ENCODE assay signal across 15 mouse cellular contexts in genomic region chr14:54221641-54222040, GRCm38 (mm10).
"Had no signal": no experiment of that assay in that cellular context is flagged by ENCODE, and none has a peak within 500 bp of the region (broad histone marks: within the 10 kb centered on the region; RNA-seq: fewer than 3 reads in every experiment).

No protein-coding gene starts in this region.

- DNase-seq: kidney, adult 18-20 months; kidney, postnatal 10 days; kidney, postnatal 4 days; left cerebral cortex, postnatal 4 days; lung, embryonic 14.5 days; lung, postnatal 14 days; right cerebral cortex, postnatal 4 days had no signal

- ATAC-seq: midbrain, embryonic 15.5 days had no signal

- H3K4me2 ChIP-seq: limb, embryonic 13.5 days; lung, embryonic 14.5 days; midbrain, embryonic 11.5 days; midbrain, embryonic 15.5 days; neural tube, embryonic 12.5 days had no signal

- H3K9ac ChIP-seq: limb, embryonic 13.5 days; lung, embryonic 14.5 days; midbrain, embryonic 15.5 days; neural tube, embryonic 12.5 days had no signal

- H3K27ac ChIP-seq: layer of hippocampus, adult 2 months; limb, embryonic 13.5 days; macrophage; midbrain, embryonic 15.5 days; neural tube, embryonic 12.5 days; stomach, postnatal 0 days had no signal

- H3K9me3 ChIP-seq: limb, embryonic 13.5 days; megakaryocyte, embryonic 14.5 days; midbrain, embryonic 15.5 days; neural tube, embryonic 12.5 days had no signal

- H3K36me3 ChIP-seq: limb, embryonic 13.5 days; midbrain, embryonic 15.5 days; neural tube, embryonic 12.5 days had no signal

- H3K4me3 ChIP-seq: layer of hippocampus, adult 2 months; limb, embryonic 13.5 days; megakaryocyte, embryonic 14.5 days; midbrain, embryonic 15.5 days; neural tube, embryonic 12.5 days had no signal

- H3K27me3 ChIP-seq: midbrain, embryonic 15.5 days; neural tube, embryonic 12.5 days had no signal
